Mouse (Mus musculus) forebrain, embryonic 11.5 days (tissue): ENCODE measurements around the gene Gm17509. TPM values are rescaled to one million over a fixed set of nuclear protein-coding genes. Genes with fewer than 3 reads are reported as not detected.
"Not testable (repeated sequence)": the region's sequence is repeated elsewhere in the genome, so short reads cannot be mapped to it uniquely, and the experiment has no call there.

Experiments
- ATAC-seq: fragments of 200-750 bp; cut with Nextera tagmentation; replicated peaks from 2 replicates; pipeline ENCODE4 v1.8.0; 2017; ENCODE audit warnings: moderate TSS enrichment; ENCODE audit not compliant: low FRiP score
- DNase-seq: peaks from one replicate; pipeline ENCODE4 v3.0.0-alpha.2; 2017; ENCODE audit warnings: low spot score
- H3K27ac ChIP-seq: fragments of 300-500 bp; sonication (generic); 2 replicates; pipeline ENCODE4 v1.5.1; 2014; ENCODE audit warnings: low read depth, low read length
- H3K27me3 ChIP-seq: fragments of 300-500 bp; sonication (generic); 2 replicates; pipeline ENCODE4 v1.6.1; 2014; ENCODE audit warnings: mild to moderate bottlenecking, low read length, mixed read lengths; ENCODE audit not compliant: control insufficient read depth, insufficient read depth
- H3K36me3 ChIP-seq: fragments of 300-500 bp; sonication (generic); 2 replicates; pipeline ENCODE4 v1.6.1; 2014; ENCODE audit warnings: mild to moderate bottlenecking, low read length, moderate library complexity, mixed read lengths; ENCODE audit not compliant: control insufficient read depth, insufficient read depth
- H3K4me1 ChIP-seq: fragments of 300-500 bp; sonication (generic); replicated peaks from 2 replicates; pipeline ENCODE4 v1.6.1; 2014; ENCODE audit warnings: low read length, mixed read lengths; ENCODE audit not compliant: control insufficient read depth, insufficient read depth
- H3K4me2 ChIP-seq: fragments of 300-500 bp; sonication (generic); 2 replicates; pipeline ENCODE4 v1.6.1; 2014; ENCODE audit warnings: low read depth, mild to moderate bottlenecking, low read length, moderate library complexity, mixed read lengths; ENCODE audit not compliant: severe bottlenecking
- H3K4me3 ChIP-seq: fragments of 300-500 bp; sonication (generic); 2 replicates; pipeline ENCODE4 v1.5.1; 2014; ENCODE audit warnings: low read depth, low read length
- H3K9ac ChIP-seq: fragments of 300-500 bp; sonication (generic); 2 replicates; pipeline ENCODE4 v1.6.1; 2014; ENCODE audit warnings: low read length
- H3K9me3 ChIP-seq: fragments of 300-500 bp; sonication (generic); 2 replicates; pipeline ENCODE4 v1.6.1; 2016; ENCODE audit warnings: low read length, mixed read lengths; ENCODE audit not compliant: control insufficient read depth
- WGBS: fragments of 180-500 bp; shearing (Covaris S2); extraction: QIAGEN DNeasy Blood & Tissue Kit; methylation state at CpG from one replicate; pipeline ENCODE4 v1.1.7; 2014; 5-methylcytosine and 5-hydroxymethylcytosine counted together
- polyA plus RNA-seq: library from polyadenylated mRNA; unstranded; fragments of >200 nt; fragmentation: Nextera tagmentation; extraction: Ambion mirVana; gene quantifications from 2 replicates; pipeline ENCODE4 v1.2.1, GENCODE M21; 2014

The Gm17509 gene
- polyA plus RNA-seq, 1 experiment from 2014 or later, result 0.95 TPM

DNA sequence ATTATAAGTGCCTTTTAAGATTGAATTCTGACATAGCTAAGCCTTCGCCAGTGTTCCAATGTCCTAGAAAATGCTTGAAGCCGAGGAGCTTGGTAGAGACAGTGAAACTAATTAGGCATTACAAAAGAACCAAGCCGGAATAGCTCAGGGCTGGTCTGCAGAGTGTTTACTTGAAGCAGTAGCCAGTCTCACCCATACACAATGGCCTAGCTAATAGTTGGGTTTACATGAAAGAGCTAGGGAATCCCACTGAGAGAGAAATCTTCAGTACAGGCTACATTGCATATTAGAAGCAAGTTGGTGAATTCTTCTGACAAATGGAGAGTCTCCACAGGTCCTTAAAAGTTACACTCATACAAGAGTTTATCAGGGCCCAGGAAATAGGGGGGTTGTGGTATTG, 40.0 kb downstream of the Gm17509 start:
- H3K27me3 ChIP-seq, H3K4me2 ChIP-seq, H3K4me1 ChIP-seq, H3K4me3 ChIP-seq, ATAC-seq, H3K36me3 ChIP-seq, H3K27ac ChIP-seq, DNase-seq, H3K9ac ChIP-seq, H3K9me3 ChIP-seq: not testable (repeated sequence)
- 44% methylated on average over 3 of the region's 3 CpGs for WGBS

Other genes starting within 250 kb of the Gm17509 start
- gene Parp8, start 195.5 kb downstream of the Gm17509 start, polyA plus RNA-seq, result 15.0 and 15.4 TPM in 2 replicates
- 33.9 and 35.4 TPM in 2 replicates for gene Emb, start 12.5 kb downstream of the Gm17509 start, polyA plus RNA-seq